Mouse (Mus musculus) C2C12 (cell line): ENCODE data around the gene Dnah6.

Experiments
- CEBPB ChIP-seq: IDR thresholded peaks from one replicate; pipeline ENCODE4 v1.6.1; 2011; ENCODE audit warnings: low read depth, mild to moderate bottlenecking, control low read depth, moderate library complexity
- CTCF ChIP-seq: IDR thresholded peaks from one replicate; pipeline ENCODE4 v1.5.1; 2011; ENCODE audit not compliant: control insufficient read depth, insufficient read depth, insufficient read length
- MAX ChIP-seq: IDR thresholded peaks from one replicate; pipeline ENCODE4 v1.6.1; 2011; ENCODE audit warnings: mild to moderate bottlenecking, control low read depth
- MYOD1 ChIP-seq: IDR thresholded peaks from one replicate; pipeline ENCODE4 v1.6.1; 2011; ENCODE audit warnings: low read depth; ENCODE audit not compliant: control insufficient read depth, insufficient read length
- MYOG ChIP-seq: IDR thresholded peaks from one replicate; pipeline ENCODE4 v1.6.1; 2011; ENCODE audit not compliant: control insufficient read depth, insufficient read length; ENCODE audit errors: extremely low read depth
- USF1 ChIP-seq: IDR thresholded peaks from one replicate; pipeline ENCODE4 v1.6.1; 2011; ENCODE audit warnings: low read depth, mild to moderate bottlenecking, control low read depth, moderate library complexity

DNA sequence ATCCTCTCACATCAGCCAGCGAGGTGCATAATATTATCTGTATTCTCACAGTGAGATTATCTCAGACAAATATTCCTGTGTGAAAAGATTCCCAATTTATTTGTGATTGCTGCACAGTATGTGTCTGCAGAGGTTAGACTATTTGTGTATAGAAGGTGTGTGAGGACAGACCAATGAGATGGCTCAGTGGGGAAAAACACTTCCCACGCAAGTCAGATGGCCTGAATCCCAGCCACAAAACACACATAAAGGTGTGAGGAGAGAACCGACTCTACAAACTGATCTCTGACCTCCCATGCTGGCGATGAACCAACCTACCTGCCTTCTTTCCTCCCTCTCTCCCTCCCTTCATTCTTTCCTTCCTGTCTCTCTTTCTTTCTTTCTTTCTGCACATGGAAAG is 32.1 kb upstream of the Dnah6 start:
- TF ChIP-seq CTCF (no peak), MYOD1 (no peak), CEBPB (no peak), MAX (no peak), USF1 (no peak), MYOG (no peak)
